Mouse (Mus musculus) limb, embryonic 14.5 days (tissue): Measurements from ENCODE around the gene Brf1. TPM values are rescaled to one million over a fixed set of nuclear protein-coding genes. Genes with fewer than 3 reads are reported as not detected.
A peak's percentile ranks its signal among the peaks of the same experiment; 100 is the strongest.

Experiments
- ATAC-seq: fragments of 200-750 bp; cut with Nextera tagmentation; 2 replicates; pipeline ENCODE4 v1.8.0; 2017; ENCODE audit warnings: low read depth, moderate number of reproducible peaks, moderate TSS enrichment; ENCODE audit not compliant: low FRiP score
- DNase-seq: peaks from one replicate; pipeline ENCODE4 v3.0.0-alpha.2; 2015; ENCODE audit warnings: low spot score
- H3K27ac ChIP-seq: fragments of 300-500 bp; sonication (generic); replicated peaks from 2 replicates; pipeline ENCODE4 v1.5.1; 2014; ENCODE audit warnings: low read depth, mild to moderate bottlenecking, low read length, moderate library complexity, mixed read lengths
- H3K27me3 ChIP-seq: fragments of 300-500 bp; sonication (generic); 2 replicates; pipeline ENCODE4 v1.6.1; 2014; ENCODE audit warnings: low read length, mixed read lengths; ENCODE audit not compliant: control insufficient read depth, insufficient read depth
- H3K36me3 ChIP-seq: fragments of 300-500 bp; sonication (generic); 2 replicates; pipeline ENCODE4 v1.6.1; 2014; ENCODE audit warnings: mild to moderate bottlenecking, low read length, moderate library complexity, mixed read lengths; ENCODE audit not compliant: control insufficient read depth, insufficient read depth
- H3K4me1 ChIP-seq: fragments of 300-500 bp; sonication (generic); 2 replicates; pipeline ENCODE4 v1.6.1; 2014; ENCODE audit warnings: antibody characterized with exemption, low read length, mixed read lengths; ENCODE audit not compliant: control insufficient read depth, insufficient read depth
- H3K4me2 ChIP-seq: fragments of 300-500 bp; sonication (generic); replicated peaks from 2 replicates; pipeline ENCODE4 v1.6.1; 2014; ENCODE audit warnings: low read depth, mild to moderate bottlenecking, low read length, moderate library complexity; ENCODE audit not compliant: severe bottlenecking
- H3K4me3 ChIP-seq: fragments of 300-500 bp; sonication (generic); replicated peaks from 2 replicates; pipeline ENCODE4 v1.5.1; 2014; ENCODE audit warnings: low read length
- H3K9ac ChIP-seq: fragments of 300-500 bp; sonication (generic); 2 replicates; pipeline ENCODE4 v1.6.1; 2014; ENCODE audit warnings: mild to moderate bottlenecking, low read depth, low read length, moderate library complexity; ENCODE audit not compliant: severe bottlenecking
- H3K9me3 ChIP-seq: fragments of 300-500 bp; sonication (generic); 2 replicates; pipeline ENCODE4 v1.6.1; 2016; ENCODE audit warnings: low read length; ENCODE audit not compliant: control insufficient read depth
- POLR2A ChIP-seq: fragments of 200-500 bp; IDR thresholded peaks from 2 replicates; pipeline ENCODE4 v1.8.0; 2012; ENCODE audit warnings: inconsistent platforms, mild to moderate bottlenecking, moderate library complexity, borderline replicate concordance; ENCODE audit not compliant: insufficient read depth, insufficient read length; ENCODE audit errors: extremely low read depth
- WGBS: fragments of 180-500 bp; shearing (Covaris S2); extraction: QIAGEN DNeasy Blood & Tissue Kit; methylation state at CpG from one replicate; pipeline ENCODE4 v1.1.7; 2014; 5-methylcytosine and 5-hydroxymethylcytosine counted together
- polyA plus RNA-seq, 2 experiments: library from polyadenylated mRNA; depleted of rRNA in 1 of 2; stranded (reverse) in 1 of 2; unstranded in 1 of 2; fragments of >200 nt; fragmentation: Nextera tagmentation in 1 of 2; extraction: Ambion mirVana in 1 of 2; gene quantifications; 2 replicates each; pipeline versions ENCODE4 v1.2.1 to v1.2.3; 2012 to 2014

Brf1 gene
- polyA plus RNA-seq, 2 experiments: 60.9 to 97.4 TPM

DNA sequence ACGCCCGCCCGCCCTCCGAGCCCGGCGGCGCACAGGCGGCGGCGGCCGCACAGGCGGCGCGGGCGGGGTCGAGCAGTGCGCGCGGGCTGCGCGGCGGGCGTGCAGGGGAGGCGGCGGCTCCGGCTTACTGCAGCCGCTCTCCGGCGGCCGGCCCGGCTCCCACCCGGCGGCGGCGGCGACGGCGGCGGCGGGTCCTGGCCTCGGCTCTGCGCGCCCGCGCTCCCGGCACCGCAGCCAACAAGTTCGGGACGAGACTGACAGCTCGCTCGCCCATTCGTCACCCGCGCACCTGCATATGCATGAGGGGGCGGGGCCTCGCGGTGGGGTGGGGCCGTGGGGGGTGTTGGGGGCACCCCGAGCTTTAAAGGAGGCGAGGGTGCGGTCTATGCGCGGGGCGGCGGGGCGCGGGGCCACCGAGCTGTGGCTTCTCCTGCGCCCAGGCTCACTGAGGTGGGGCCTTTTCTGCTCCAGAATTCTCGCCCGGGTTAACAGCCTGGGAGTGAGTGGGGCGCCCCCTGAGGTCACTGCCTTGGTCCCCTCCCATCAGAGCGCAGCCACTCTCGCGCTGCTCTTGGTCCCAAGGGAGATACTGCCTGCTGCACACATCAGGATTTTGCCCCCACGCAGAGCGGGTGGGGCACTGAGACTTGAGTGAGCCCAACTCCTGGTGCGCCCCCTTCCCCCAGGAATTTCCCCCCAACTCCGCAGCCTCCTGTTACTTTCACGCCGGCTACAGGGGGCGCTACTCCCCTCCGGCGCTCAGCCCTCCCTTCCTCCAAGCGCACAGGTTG is 70.7 kb downstream of the Brf1 start, which contains the start of gene Jag2:
Gene Jag2, minus strand, starts transcription at position 215 of the 791 bp plus-strand sequence.
- no peak within 1 kb of the TSS for H3K27ac ChIP-seq
- WGBS: 2% methylated on average over 35 of the region's 85 CpGs

GRCm38 (mm10) chr12:112928401-112929241 is 71.9 kb downstream of the Brf1 start:
- 1% methylated on average over 62 of the region's 124 CpGs for WGBS
- peaks cover 12% of the 10 kb centered on the region for H3K4me1 ChIP-seq
- TF ChIP-seq POLR2A: no peak

More for the DNA sequence above, 70.7 kb downstream of the Brf1 start, which contains the start of gene Jag2:
- peak within 1 kb of the TSS; percentile 96 for H3K4me2 ChIP-seq
- peaks cover 12% of the 10 kb centered on the region for H3K4me1 ChIP-seq
- peak; percentile 42 for DNase-seq
- peaks cover 31% of the 10 kb centered on the region for H3K27me3 ChIP-seq
- H3K36me3 ChIP-seq: no peaks in the 10 kb centered on the region
- no peaks in the 10 kb centered on the region for H3K9me3 ChIP-seq
- peak within 1 kb of the TSS; percentile 52 for H3K9ac ChIP-seq
- peak within 1 kb of the TSS; percentile 52 for H3K4me3 ChIP-seq
- peak; percentile 61 for ATAC-seq
- TF ChIP-seq POLR2A: no peak

GRCm38 (mm10) chr12:112927265-112927664 is 73.2 kb downstream of the Brf1 start:
- H3K27me3 ChIP-seq: peaks cover 31% of the 10 kb centered on the region

More at GRCm38 (mm10) chr12:112928401-112929241, 71.9 kb downstream of the Brf1 start:
- Histone ChIP-seq H3K4me2 (peak overlapping the region; percentile 96), H3K9ac (peak overlapping the region; percentile 52), H3K4me3 (peak overlapping the region; percentile 52), H3K9me3 (no peaks in the 10 kb centered on the region), H3K27ac (no peak overlapping the region), H3K27me3 (peaks cover 31% of the 10 kb centered on the region), H3K36me3 (no peaks in the 10 kb centered on the region)
- ATAC-seq (peak; percentile 49; the same call in 1 of the 2 replicates), DNase-seq (no peak)

DNA sequence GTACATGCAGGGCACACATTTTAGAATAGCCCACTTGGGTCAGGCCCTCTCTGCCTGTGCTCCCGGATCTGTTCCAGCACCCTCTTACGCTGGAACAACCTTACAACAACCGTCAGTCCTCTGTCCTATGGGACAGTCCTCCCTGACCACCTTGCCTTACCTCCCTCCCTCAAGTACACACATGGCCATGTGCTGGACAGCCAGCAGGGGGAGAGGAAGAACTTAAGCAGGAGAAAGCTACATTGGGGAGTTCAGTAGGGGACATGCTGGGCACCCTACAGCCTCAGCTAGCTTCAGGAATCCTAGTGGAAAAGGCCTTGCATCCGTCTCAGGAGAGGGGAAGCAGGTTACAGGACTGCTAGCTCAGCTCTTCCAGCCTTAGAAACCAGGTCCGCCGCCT is 74.6 kb downstream of the Brf1 start:
- DNase-seq (no peak), ATAC-seq (no peak)
- peaks cover 29% of the 10 kb centered on the region for H3K27me3 ChIP-seq
- H3K27ac ChIP-seq: no peak overlapping the region
- no peaks in the 10 kb centered on the region for H3K9me3 ChIP-seq
- WGBS: 75% methylated on average over 6 of the region's 6 CpGs
- H3K4me1 ChIP-seq: peaks cover 12% of the 10 kb centered on the region
- TF ChIP-seq POLR2A: no peak
- no peak overlapping the region for H3K9ac ChIP-seq
- no peak overlapping the region for H3K4me3 ChIP-seq
- H3K4me2 ChIP-seq: no peak overlapping the region
- no peaks in the 10 kb centered on the region for H3K36me3 ChIP-seq

More at GRCm38 (mm10) chr12:112927265-112927664, 73.2 kb downstream of the Brf1 start:
- Histone ChIP-seq H3K9me3 (no peaks in the 10 kb centered on the region), H3K27ac (no peak overlapping the region), H3K4me2 (peak overlapping the region; percentile 96; the same call in 1 of the 2 replicates), H3K4me1 (peaks cover 12% of the 10 kb centered on the region), H3K36me3 (no peaks in the 10 kb centered on the region), H3K9ac (no peak overlapping the region), H3K4me3 (no peak overlapping the region)
- ATAC-seq (no peak), DNase-seq (no peak)
- TF ChIP-seq POLR2A: no peak
- 64% methylated on average over 11 of the region's 14 CpGs for WGBS

GRCm38 (mm10) chr12:112922541-112922940 is 78.0 kb downstream of the Brf1 start:
- WGBS: 2% methylated on average over 3 of the region's 3 CpGs

More at GRCm38 (mm10) chr12:112922541-112922940, 78.0 kb downstream of the Brf1 start:
- ATAC-seq (no peak), DNase-seq (no peak)
- no peaks in the 10 kb centered on the region; the same call in 1 of the 2 replicates for H3K27me3 ChIP-seq
- no peaks in the 10 kb centered on the region for H3K9me3 ChIP-seq
- no peak overlapping the region for H3K4me2 ChIP-seq
- H3K4me3 ChIP-seq: no peak overlapping the region
- no peak for TF ChIP-seq POLR2A
- H3K27ac ChIP-seq: no peak overlapping the region
- H3K36me3 ChIP-seq: no peaks in the 10 kb centered on the region
- peaks cover 3% of the 10 kb centered on the region; the same call in 1 of the 2 replicates for H3K4me1 ChIP-seq
- H3K9ac ChIP-seq: no peak overlapping the region
